Mouse (Mus musculus) cerebellum, adult 2 months (tissue): ENCODE measurements around the gene Elobl. TPM values are rescaled to one million over a fixed set of nuclear protein-coding genes. Genes with fewer than 3 reads are reported as not detected.

ENCODE experiments used
- DNase-seq, 2 experiments: peaks; one replicate each; pipeline ENCODE4 v3.0.0; 2021
- H3K27ac ChIP-seq: fragments of 200-500 bp; 2 replicates; pipeline ENCODE4 v1.5.1; 2012; ENCODE audit warnings: low read length, control low read depth, inconsistent platforms; ENCODE audit not compliant: insufficient read depth
- H3K27me3 ChIP-seq: fragments of 200-500 bp; 2 replicates; pipeline ENCODE4 v1.6.1; 2012; ENCODE audit warnings: inconsistent platforms, mild to moderate bottlenecking, low read length, moderate library complexity; ENCODE audit not compliant: control insufficient read depth, insufficient read depth
- H3K4me1 ChIP-seq: fragments of 200-500 bp; 2 replicates; pipeline ENCODE4 v1.6.1; 2011; ENCODE audit warnings: low read length; ENCODE audit not compliant: control insufficient read depth, insufficient read depth
- H3K4me3 ChIP-seq: fragments of 200-500 bp; replicated peaks from 2 replicates; pipeline ENCODE3; 2011; ENCODE audit warnings: mild to moderate bottlenecking, low read depth, low read length, control low read depth; ENCODE audit not compliant: insufficient read depth
- CTCF ChIP-seq: fragments of 200-500 bp; IDR thresholded peaks from 2 replicates; pipeline ENCODE4 v1.5.1; 2011; ENCODE audit warnings: low read depth, mild to moderate bottlenecking, control low read depth, low read length, moderate library complexity, borderline replicate concordance; ENCODE audit not compliant: insufficient read depth
- POLR2A ChIP-seq: fragments of 200-500 bp; IDR thresholded peaks from 2 replicates; pipeline ENCODE4 v1.6.1; 2011; ENCODE audit warnings: low read length, control low read depth, borderline replicate concordance; ENCODE audit not compliant: insufficient read depth
- WGBS: fragments of 180-500 bp; shearing (Covaris S2); methylation state at CpG from one replicate; pipeline ENCODE4 v1.1.7; 2018; 5-methylcytosine and 5-hydroxymethylcytosine counted together
- polyA plus RNA-seq: library from polyadenylated mRNA; depleted of rRNA; stranded (reverse); fragments of >200 nt; gene quantifications from 2 replicates; pipeline ENCODE4 v1.2.3, GENCODE M21; 2012

Elobl gene
- polyA plus RNA-seq, 1 experiment = not detected

- WGBS = 80% methylated on average over 12 of the region's 12 CpGs
- no peak overlapping the region for H3K27ac ChIP-seq
- no peaks in the 10 kb centered on the region for H3K27me3 ChIP-seq
- no peak for TF ChIP-seq POLR2A
- no peak for TF ChIP-seq CTCF
- no peak overlapping the region for H3K4me3 ChIP-seq
- H3K4me1 ChIP-seq = peaks cover 8% of the 10 kb centered on the region
- no peak for DNase-seq
Measured at GRCm38 (mm10) chr11:88941489-88941888, 25.2 kb downstream of the Elobl start.

- Histone ChIP-seq H3K4me1 (0 out of 2 replicates have a peak, but pooled peaks cover 5% of the 10 kb centered on the region), H3K4me3 (no peak overlapping the region), H3K27ac (no peak overlapping the region), H3K27me3 (no peaks in the 10 kb centered on the region)
- DNase-seq = no peak
- WGBS = 91% methylated on average over 4 of the region's 4 CpGs
- TF ChIP-seq POLR2A = no peak
- no peak for TF ChIP-seq CTCF
Measured at GRCm38 (mm10) chr11:88939634-88940033, 27.1 kb downstream of the Elobl start.

DNA sequence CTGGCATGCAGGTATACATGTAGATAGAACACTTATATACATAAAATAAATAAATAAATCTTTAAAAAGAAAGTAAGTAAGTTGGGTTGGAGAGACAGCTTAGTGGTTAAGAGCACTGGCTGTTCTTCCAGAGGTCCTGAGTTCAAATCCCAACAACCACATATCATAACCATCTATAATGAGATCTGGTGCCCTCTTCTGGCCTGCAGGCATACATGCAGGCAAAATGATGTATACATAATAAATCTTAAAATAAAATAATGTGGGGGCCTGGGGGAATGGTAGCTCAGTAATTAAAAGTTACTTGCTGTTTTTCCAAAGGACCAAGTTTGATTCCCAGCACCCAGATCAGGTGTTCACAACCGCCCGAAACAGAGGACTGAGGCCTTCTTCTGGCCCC is 28.0 kb downstream of the Elobl start:
- WGBS = 97% methylated on average over 2 of the region's 2 CpGs
- no peak for DNase-seq
- H3K27ac ChIP-seq = no peak overlapping the region
- H3K4me3 ChIP-seq = no peak overlapping the region
- 0 out of 2 replicates have a peak, but pooled peaks cover 5% of the 10 kb centered on the region for H3K4me1 ChIP-seq
- no peak for TF ChIP-seq CTCF
- TF ChIP-seq POLR2A = no peak
- no peaks in the 10 kb centered on the region for H3K27me3 ChIP-seq

DNA sequence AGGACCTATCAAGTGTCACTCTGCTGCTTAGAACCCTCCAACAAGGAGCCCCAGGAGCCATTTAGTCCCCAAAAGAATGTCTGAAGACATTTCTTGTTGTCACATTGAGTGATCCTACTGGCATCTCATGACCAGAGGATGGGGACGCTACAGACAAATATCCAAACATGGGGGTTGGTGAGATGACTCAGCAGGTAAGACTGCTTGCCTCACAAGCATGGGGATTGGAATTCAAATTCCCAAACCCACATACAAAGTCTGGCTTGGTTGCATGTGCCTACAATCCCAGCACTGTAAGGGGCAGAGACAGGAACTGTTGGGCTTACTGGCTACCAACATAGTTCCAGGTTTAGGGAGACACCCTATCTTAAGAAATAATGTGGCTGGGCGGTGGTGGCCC is 28.8 kb downstream of the Elobl start:
- DNase-seq = no peak
- 94% methylated on average over 2 of the region's 2 CpGs for WGBS
- 0 out of 2 replicates have a peak, but pooled peaks cover 5% of the 10 kb centered on the region for H3K4me1 ChIP-seq
- TF ChIP-seq POLR2A = no peak
- no peak for TF ChIP-seq CTCF
- no peak overlapping the region for H3K27ac ChIP-seq
- no peaks in the 10 kb centered on the region for H3K27me3 ChIP-seq
- H3K4me3 ChIP-seq = no peak overlapping the region

- Histone ChIP-seq H3K27me3 (no peaks in the 10 kb centered on the region), H3K4me1 (0 out of 2 replicates have a peak, but pooled peaks cover 5% of the 10 kb centered on the region), H3K4me3 (no peak overlapping the region), H3K27ac (no peak overlapping the region)
- no peak for DNase-seq
- WGBS = 93% methylated on average over 19 of the region's 19 CpGs
- TF ChIP-seq POLR2A (no peak), CTCF (no peak)
Measured at GRCm38 (mm10) chr11:88934089-88935000, 32.4 kb downstream of the Elobl start.

GRCm38 (mm10) chr11:88933030-88933429 is 33.7 kb downstream of the Elobl start:
- 93% methylated on average over 9 of the region's 9 CpGs for WGBS
- H3K4me1 ChIP-seq = 0 out of 2 replicates have a peak, but pooled peaks cover 5% of the 10 kb centered on the region
- no peak overlapping the region for H3K27ac ChIP-seq
- H3K27me3 ChIP-seq = no peaks in the 10 kb centered on the region
- TF ChIP-seq CTCF = no peak
- TF ChIP-seq POLR2A = no peak
- DNase-seq = no peak
- H3K4me3 ChIP-seq = no peak overlapping the region

DNA sequence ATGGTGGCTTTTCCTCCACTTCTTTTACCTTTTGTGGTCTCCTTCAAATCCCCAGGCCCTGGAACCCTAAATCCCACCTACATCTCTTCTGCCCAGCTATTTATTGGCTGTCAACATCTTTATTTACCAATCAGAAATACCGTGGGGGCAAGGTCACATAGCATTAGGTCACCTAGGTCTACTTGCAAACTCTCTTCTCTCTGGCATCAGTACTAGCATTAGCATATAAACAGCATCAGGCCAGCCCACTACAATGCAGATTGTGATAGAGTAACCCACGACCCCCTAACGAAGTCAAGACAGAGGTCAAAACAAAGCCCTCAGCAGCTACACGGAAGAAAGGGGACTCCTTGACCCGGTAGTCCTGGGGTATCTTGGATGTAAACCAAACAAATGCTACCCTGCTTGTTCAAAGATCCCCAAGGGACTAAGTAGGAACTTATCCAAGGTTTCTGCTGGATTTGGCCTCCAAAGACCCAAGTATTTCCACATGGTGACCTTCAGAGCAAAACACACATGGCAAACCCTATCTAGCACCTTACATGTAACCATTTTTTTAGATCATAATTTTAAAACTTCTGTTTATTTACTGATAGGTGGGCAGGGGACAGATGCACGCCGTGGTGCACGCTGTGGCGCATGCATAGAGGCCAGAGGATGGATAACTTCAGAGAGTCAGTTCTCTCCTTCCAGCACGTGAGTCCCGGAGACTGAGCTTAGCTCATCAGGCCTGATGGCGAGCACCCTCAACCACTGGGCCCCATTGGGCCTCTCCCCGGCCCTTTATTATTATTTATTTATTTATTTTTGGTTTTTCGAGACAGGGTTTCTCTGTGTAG is 34.8 kb downstream of the Elobl start:
- WGBS = 75% methylated on average over 14 of the region's 14 CpGs
- no peak overlapping the region for H3K27ac ChIP-seq
- DNase-seq = no peak
- H3K27me3 ChIP-seq = no peaks in the 10 kb centered on the region
- no peak for TF ChIP-seq POLR2A
- no peaks in the 10 kb centered on the region for H3K4me1 ChIP-seq
- H3K4me3 ChIP-seq = no peak overlapping the region
